Mouse (Mus musculus) intestine, embryonic 16.5 days (tissue): ENCODE results near the gene Aph1b. TPM values are rescaled to one million over a fixed set of nuclear protein-coding genes. Genes with fewer than 3 reads are reported as not detected.
"Not testable (repeated sequence)": the region's sequence is repeated elsewhere in the genome, so short reads cannot be mapped to it uniquely, and the experiment has no call there.

Source experiments
- ATAC-seq: fragments of 200-750 bp; cut with Nextera tagmentation; 2 replicates; pipeline ENCODE4 v1.8.0; 2017; ENCODE audit warnings: moderate TSS enrichment, moderate library complexity
- H3K27ac ChIP-seq: fragments of 300-500 bp; sonication (generic); 2 replicates; pipeline ENCODE4 v1.5.1; 2014; ENCODE audit warnings: mild to moderate bottlenecking, low read length
- H3K27me3 ChIP-seq: fragments of 300-500 bp; sonication (generic); replicated peaks from 2 replicates; pipeline ENCODE4 v1.6.1; 2014; ENCODE audit warnings: low read length, control low read depth, mixed read lengths; ENCODE audit not compliant: control insufficient read depth, insufficient read depth
- H3K36me3 ChIP-seq: fragments of 300-500 bp; sonication (generic); 2 replicates; pipeline ENCODE4 v1.6.1; 2014; ENCODE audit warnings: low read length, control low read depth; ENCODE audit not compliant: control insufficient read depth, insufficient read depth
- H3K4me1 ChIP-seq: fragments of 300-500 bp; sonication (generic); 2 replicates; pipeline ENCODE4 v1.6.1; 2014; ENCODE audit warnings: low read length, control low read depth, mixed read lengths; ENCODE audit not compliant: control insufficient read depth, insufficient read depth
- H3K4me2 ChIP-seq: fragments of 300-500 bp; sonication (generic); 2 replicates; pipeline ENCODE4 v1.6.1; 2014; ENCODE audit warnings: low read depth, low read length, control low read depth
- H3K4me3 ChIP-seq: fragments of 300-500 bp; sonication (generic); 2 replicates; pipeline ENCODE4 v1.5.1; 2014; ENCODE audit warnings: mild to moderate bottlenecking, low read length
- H3K9ac ChIP-seq: fragments of 300-500 bp; sonication (generic); 2 replicates; pipeline ENCODE4 v1.6.1; 2014; ENCODE audit warnings: low read depth, low read length
- H3K9me3 ChIP-seq: fragments of 300-500 bp; sonication (generic); 2 replicates; pipeline ENCODE4 v1.6.1; 2016; ENCODE audit warnings: low read length, control low read depth; ENCODE audit not compliant: control insufficient read depth
- WGBS: fragments of 180-500 bp; shearing (Covaris S2); extraction: QIAGEN DNeasy Blood & Tissue Kit; methylation state at CpG from one replicate; pipeline ENCODE4 v1.1.7; 2014; 5-methylcytosine and 5-hydroxymethylcytosine counted together
- polyA plus RNA-seq: library from polyadenylated mRNA; unstranded; fragments of >200 nt; fragmentation: Nextera tagmentation; extraction: Ambion mirVana; gene quantifications from 2 replicates; pipeline ENCODE4 v1.2.1, GENCODE M21; 2015

Gene Aph1b
- polyA plus RNA-seq, 1 experiment from 2014 or later, result 11.2 TPM

DNA sequence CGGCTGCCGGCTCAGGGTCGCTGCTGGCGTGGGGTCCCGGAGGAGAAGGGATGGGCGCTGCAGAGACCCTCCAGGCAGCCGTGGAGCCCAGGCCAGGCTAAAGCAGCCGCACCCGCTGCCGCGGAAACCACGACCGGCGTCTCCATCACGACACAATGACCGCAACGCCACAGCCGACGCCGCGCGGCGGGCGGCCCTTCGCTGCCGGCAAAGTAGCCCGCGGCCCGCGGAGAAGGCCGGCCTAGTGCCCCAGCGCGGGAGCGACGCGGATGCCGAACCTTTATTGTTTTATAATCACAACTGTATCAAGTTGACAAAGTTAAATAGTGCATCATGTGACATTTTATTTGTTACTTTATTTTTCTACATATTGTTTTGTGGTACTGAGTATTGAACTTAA is 10.7 kb upstream of the Aph1b start:
- not testable (repeated sequence) for H3K9me3 ChIP-seq, H3K27me3 ChIP-seq, H3K27ac ChIP-seq, H3K4me1 ChIP-seq, ATAC-seq, H3K36me3 ChIP-seq
- peak overlapping the region; percentile 49 for H3K4me2 ChIP-seq
- WGBS, result 8% methylated on average over 30 of the region's 37 CpGs
- 0 out of 2 replicates have a peak overlapping the region, but pooled peaks have one; percentile 29 for H3K9ac ChIP-seq
- peak overlapping the region; percentile 38 for H3K4me3 ChIP-seq

DNA sequence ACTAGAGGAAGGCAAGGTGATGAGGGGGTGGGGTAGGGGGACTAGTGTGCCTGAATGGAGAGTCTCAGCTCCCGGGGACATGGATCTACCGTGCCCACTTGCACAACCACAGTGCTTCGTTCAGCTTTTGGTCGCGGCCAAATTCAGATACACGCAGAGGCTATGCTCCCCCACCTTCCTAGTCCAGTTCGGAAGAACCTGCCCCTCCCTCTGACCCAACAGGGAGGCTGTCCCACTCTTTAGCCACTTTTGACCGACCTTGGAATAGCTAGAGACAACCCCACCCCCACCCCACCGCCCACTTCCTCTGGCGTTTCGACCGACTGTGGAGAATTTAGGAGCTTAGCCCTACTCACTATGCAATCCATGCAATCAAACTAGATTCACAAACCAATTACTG is 6.7 kb upstream of the Aph1b start:
- no peaks in the 10 kb centered on the region for H3K36me3 ChIP-seq
- no peak overlapping the region for H3K4me2 ChIP-seq
- H3K27ac ChIP-seq, result no peak overlapping the region
- H3K4me3 ChIP-seq, result no peak overlapping the region
- no peak for ATAC-seq
- 0 out of 2 replicates have a peak, but pooled peaks cover 6% of the 10 kb centered on the region for H3K27me3 ChIP-seq
- no peaks in the 10 kb centered on the region for H3K9me3 ChIP-seq
- no peak overlapping the region for H3K9ac ChIP-seq
- WGBS, result 46% methylated on average over 12 of the region's 12 CpGs
- no peaks in the 10 kb centered on the region; the same call in 1 of the 2 replicates for H3K4me1 ChIP-seq

DNA sequence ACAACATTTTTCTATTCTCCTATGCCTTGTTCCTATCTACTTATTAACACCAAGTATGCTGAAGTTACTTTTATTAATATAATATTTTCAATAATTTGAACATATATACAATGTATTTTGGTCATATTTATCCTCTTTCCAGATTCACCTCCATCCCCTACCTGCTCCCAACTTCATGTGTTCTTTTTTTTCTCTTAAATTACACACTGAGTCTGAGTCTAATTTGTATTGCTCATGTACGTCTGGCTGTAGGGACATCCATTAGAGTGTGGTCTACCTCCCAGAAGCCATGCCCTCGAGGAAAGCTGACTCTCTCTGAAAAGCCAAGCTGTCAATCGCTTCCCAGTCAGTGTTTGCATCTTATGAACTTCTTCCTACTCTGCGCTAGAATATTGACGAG is 1.4 kb upstream of the Aph1b start, which contains the start of gene Gm10647:
TSS of gene Gm10647 (plus strand) at position 301 of the 400 bp plus-strand sequence.
- H3K4me2 ChIP-seq, result peak within 1 kb of the TSS; percentile 95
- peak within 1 kb of the TSS; percentile 94; the same call in 1 of the 2 replicates for H3K27ac ChIP-seq
- ATAC-seq, result no peak
- H3K36me3 ChIP-seq, result no peaks in the 10 kb centered on the region
- peak within 1 kb of the TSS; percentile 80 for H3K4me3 ChIP-seq
- WGBS, result 73% methylated on average over 5 of the region's 5 CpGs
- no peaks in the 10 kb centered on the region for H3K27me3 ChIP-seq
- H3K9ac ChIP-seq, result peak within 1 kb of the TSS; percentile 89
- no peaks in the 10 kb centered on the region for H3K9me3 ChIP-seq
- H3K4me1 ChIP-seq, result peaks cover 4% of the 10 kb centered on the region

DNA sequence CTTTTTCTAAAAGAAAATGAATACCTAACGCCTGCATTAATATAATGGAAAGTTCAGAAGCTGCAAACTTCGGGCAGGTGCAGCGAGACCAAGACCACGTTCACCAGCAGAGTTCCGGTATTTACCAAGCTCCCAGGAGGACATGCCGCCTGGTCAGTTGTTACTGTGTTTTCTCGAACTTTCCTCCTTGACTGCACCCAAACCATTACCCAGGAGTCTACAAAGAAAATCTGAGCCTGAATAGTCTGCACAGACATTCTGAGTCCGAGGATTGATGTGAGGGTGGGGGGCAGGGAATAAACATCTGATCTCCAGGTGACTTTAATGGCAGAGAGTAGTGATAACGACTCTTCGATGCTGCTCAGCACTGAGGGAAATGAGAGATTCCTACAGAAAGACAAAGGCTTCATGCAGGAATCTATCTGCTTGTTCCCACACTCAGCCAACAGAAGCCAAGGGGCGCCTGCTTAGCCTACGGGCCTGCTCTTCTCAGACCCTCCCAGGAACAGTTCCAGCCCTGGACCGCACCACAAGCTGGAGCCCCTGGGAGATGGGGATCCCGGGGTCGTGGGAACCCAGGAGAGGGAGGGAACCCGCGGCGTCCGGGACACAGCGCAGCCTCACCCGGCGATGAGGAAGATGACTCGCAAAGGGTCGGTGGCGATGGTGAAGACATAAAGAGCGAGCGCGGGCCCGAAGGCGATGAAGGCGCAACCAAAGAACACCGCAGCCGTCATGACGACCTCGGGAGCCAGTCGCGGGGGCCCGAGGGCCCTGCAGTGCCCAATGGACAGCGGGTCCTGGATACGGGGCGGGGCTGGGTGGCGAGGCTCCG is 444 bp downstream of the Aph1b start:
- no peaks in the 10 kb centered on the region for H3K36me3 ChIP-seq
- peak overlapping the region; percentile 94 for H3K27ac ChIP-seq
- H3K4me2 ChIP-seq, result peak overlapping the region; percentile 95
- no peaks in the 10 kb centered on the region for H3K27me3 ChIP-seq
- H3K9me3 ChIP-seq, result no peaks in the 10 kb centered on the region
- 2% methylated on average over 43 of the region's 43 CpGs for WGBS
- H3K4me1 ChIP-seq, result peaks cover 4% of the 10 kb centered on the region
- peak overlapping the region; percentile 89 for H3K9ac ChIP-seq
- peak overlapping the region; percentile 80 for H3K4me3 ChIP-seq
- ATAC-seq, result peak; percentile 32

DNA sequence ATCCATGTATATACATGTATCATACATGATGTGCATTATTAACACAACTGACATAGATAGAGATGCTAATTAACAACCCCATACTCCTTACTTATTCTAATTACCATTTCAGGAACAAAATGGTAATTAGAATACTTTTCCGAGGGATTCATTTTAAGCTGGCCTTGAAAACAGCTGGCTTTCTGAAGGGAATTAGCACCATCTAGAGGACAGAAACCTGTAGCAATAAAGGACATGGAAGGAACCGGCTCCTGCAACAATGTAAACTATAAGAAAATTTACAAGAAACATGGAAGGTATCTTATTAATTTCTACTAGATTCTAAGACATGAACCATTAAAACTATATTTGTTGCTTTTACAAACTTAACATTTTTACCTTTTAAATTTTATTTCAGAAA is 7.5 kb downstream of the Aph1b start:
- no peaks in the 10 kb centered on the region for H3K36me3 ChIP-seq
- no peak overlapping the region for H3K4me3 ChIP-seq
- H3K4me1 ChIP-seq, result no peaks in the 10 kb centered on the region
- H3K4me2 ChIP-seq, result no peak overlapping the region
- no peak overlapping the region for H3K27ac ChIP-seq
- ATAC-seq, result no peak
- no peaks in the 10 kb centered on the region for H3K9me3 ChIP-seq
- 7% methylated on average over 2 of the region's 2 CpGs for WGBS
- no peak overlapping the region for H3K9ac ChIP-seq
- no peaks in the 10 kb centered on the region for H3K27me3 ChIP-seq

DNA sequence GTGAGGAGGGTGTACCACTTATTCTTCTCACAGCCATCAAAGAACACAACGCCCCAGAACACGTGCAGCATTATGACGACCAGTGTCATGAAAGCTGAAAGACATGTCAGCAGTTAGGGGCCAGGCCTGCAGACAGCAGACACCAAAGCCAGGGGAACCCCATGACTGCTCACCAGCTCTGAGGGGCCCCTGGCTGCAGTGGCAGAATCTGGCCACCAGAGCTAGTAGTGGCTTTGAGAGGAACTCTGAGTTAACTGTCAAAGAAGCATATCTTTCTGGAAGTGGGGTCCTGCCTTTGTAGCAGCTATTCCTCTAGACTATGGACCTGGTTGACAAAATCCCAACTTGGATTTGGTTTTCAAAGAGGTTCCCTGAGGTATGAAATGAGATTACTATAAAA is 10.7 kb downstream of the Aph1b start:
- not testable (repeated sequence) for H3K36me3 ChIP-seq, H3K4me1 ChIP-seq, H3K4me2 ChIP-seq, H3K27ac ChIP-seq, H3K27me3 ChIP-seq, H3K9ac ChIP-seq, H3K9me3 ChIP-seq, ATAC-seq, H3K4me3 ChIP-seq
- WGBS, result no CpG with 5 or more reads among the region's 3 CpGs

DNA sequence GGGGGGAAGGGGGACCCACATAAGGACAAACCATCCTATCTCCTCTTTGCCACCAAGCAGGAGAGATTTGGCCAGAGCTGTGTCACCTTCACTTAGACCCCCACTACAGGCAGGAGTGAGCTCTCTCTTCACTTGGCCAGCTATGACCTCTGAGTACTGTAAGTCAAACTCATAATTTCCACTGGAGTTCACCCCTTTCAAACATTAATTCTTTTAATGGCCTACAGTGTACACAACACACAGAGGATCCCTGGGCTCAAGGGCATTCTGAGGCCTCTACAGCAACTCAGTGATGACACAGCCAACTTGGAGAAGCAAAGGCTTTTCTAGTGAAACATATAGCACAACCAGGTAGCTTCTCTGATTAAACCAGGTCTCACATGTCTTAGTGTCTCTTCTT is 24.6 kb downstream of the Aph1b start:
- Histone ChIP-seq H3K9me3 (no peaks in the 10 kb centered on the region), H3K36me3 (no peaks in the 10 kb centered on the region), H3K4me2 (no peak overlapping the region), H3K27ac (no peak overlapping the region), H3K27me3 (no peaks in the 10 kb centered on the region), H3K9ac (no peak overlapping the region), H3K4me1 (0 out of 2 replicates have a peak, but pooled peaks cover 4% of the 10 kb centered on the region), H3K4me3 (no peak overlapping the region)
- ATAC-seq, result no peak

DNA sequence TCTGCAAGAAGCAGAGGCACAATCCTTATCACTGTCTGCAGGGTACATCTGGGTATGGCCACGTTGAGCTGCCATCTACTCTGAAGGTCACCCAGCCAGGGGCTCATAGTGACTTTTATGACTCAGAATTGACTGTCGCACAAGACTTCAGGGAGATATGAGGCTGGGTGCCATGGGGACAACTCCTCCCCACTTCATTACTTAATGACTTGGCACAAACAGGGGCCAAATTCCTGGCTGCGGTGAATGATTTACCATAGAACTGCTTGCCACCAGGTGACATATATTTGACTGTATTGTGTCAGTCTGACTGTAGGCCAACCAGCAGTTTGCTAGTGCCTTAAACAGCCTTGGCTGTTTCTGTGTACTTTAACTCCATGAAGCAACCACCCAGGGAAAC is 26.0 kb downstream of the Aph1b start:
- WGBS, result 54% methylated on average over 3 of the region's 3 CpGs
- Histone ChIP-seq H3K4me3 (no peak overlapping the region), H3K4me2 (no peak overlapping the region), H3K27ac (peak overlapping the region; percentile 65), H3K9ac (no peak overlapping the region), H3K36me3 (no peaks in the 10 kb centered on the region), H3K27me3 (no peaks in the 10 kb centered on the region), H3K9me3 (no peaks in the 10 kb centered on the region), H3K4me1 (0 out of 2 replicates have a peak, but pooled peaks cover 4% of the 10 kb centered on the region)
- peak; percentile 97 for ATAC-seq

DNA sequence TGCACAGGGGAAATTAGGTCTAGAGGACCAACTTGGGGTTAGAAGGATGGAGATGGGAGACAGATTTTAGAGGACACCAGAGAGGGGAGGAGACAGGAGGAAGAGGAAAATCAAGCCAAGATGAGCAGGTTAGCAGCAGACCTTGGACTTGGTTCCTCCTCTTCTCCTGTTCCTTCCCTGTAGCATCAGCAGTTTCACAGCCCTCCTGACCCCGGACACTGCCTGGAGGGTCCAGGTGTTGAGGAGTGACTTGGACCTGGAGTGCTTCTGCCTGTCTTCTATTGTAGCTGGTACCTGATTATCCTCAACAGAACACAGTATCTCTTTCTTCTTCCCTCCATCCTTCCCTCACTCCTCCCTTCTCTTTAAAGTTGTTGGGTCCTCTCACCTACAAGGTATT is 26.6 kb downstream of the Aph1b start:
- ATAC-seq, result peak; percentile 43
- Histone ChIP-seq H3K4me2 (no peak overlapping the region), H3K9ac (no peak overlapping the region), H3K4me3 (no peak overlapping the region), H3K9me3 (no peaks in the 10 kb centered on the region), H3K27me3 (no peaks in the 10 kb centered on the region), H3K27ac (peak overlapping the region; percentile 65), H3K4me1 (0 out of 2 replicates have a peak, but pooled peaks cover 4% of the 10 kb centered on the region), H3K36me3 (no peaks in the 10 kb centered on the region)
- 85% methylated on average over 1 of the region's 1 CpGs for WGBS
